15 mouse cellular contexts compared by ENCODE assay signal in the genomic region with DNA sequence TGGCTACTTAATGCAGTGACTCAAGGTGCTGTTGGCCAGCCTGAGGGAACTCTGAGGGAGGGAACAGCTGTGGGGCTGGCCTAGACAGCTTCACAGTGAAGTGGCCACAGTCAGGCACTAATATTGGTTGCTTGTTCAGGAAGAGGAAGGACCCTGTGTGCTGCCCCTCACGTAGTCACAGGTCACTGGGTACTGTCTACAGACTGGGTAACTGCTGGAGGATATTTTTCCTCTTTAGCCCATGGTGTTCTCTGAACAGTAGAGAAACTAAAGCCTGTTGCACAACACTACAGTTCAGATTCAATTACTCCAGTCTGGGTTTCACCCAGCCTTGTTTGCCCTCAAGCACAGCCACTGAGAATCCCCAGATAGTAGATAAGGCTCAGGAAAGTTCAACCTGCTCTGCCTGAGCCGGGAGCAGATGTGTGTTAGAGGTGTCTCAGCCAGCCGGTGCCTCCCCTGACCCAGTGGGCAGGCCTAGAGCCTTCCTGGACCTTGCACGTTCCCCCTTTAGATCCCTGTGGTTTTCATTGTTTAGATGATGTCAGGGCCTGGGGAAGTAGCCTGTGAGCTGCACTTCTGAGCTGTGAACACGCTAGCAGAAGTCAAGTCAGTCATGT. TPM values are rescaled to one million over a fixed set of nuclear protein-coding genes. Genes with fewer than 3 reads are reported as not detected.
DNase-seq lines count a peak whose midpoint lies in the region; ATAC-seq and TF ChIP-seq lines count a peak whose summit lies in the region.
"Had no signal": no experiment of that assay in that cellular context is flagged by ENCODE, and none has a peak within 500 bp of the region (broad histone marks: within the 10 kb centered on the region; RNA-seq: fewer than 3 reads in every experiment).

No protein-coding gene starts in this region.

- ATAC-seq in liver, embryonic 14.5 days (ENCODE audit: insufficient read depth), result peak; percentile 68
- no peak for ATAC-seq in midbrain, embryonic 16.5 days

- no peak overlapping the region for H3K4me2 ChIP-seq in liver, embryonic 14.5 days (ENCODE audit: low read depth)
- no peak overlapping the region for H3K4me2 ChIP-seq in midbrain, embryonic 16.5 days (ENCODE audit: low read length)
- H3K4me2 ChIP-seq: hindbrain, embryonic 13.5 days; limb, embryonic 13.5 days; neural tube, embryonic 13.5 days had no signal

- no peaks in the 10 kb centered on the region for H3K9me3 ChIP-seq in liver, embryonic 14.5 days (ENCODE audit: control insufficient read depth, low read length)
- no peaks in the 10 kb centered on the region for H3K9me3 ChIP-seq in midbrain, embryonic 16.5 days (replicated peaks; ENCODE audit: control insufficient read depth, low read length, poor library complexity, severe bottlenecking)
- H3K9me3 ChIP-seq: forebrain, embryonic 10.5 days; G1E; heart, embryonic 10.5 days; hindbrain, embryonic 13.5 days; limb, embryonic 13.5 days; midbrain, embryonic 10.5 days; neural tube, embryonic 13.5 days had no signal

- no peak overlapping the region for H3K9ac ChIP-seq in liver, embryonic 14.5 days (replicated peaks)
- H3K9ac ChIP-seq in midbrain, embryonic 16.5 days (ENCODE audit: low read depth, low read length), result no peak overlapping the region
- H3K9ac ChIP-seq: hindbrain, embryonic 13.5 days; limb, embryonic 13.5 days; neural tube, embryonic 13.5 days had no signal

- H3K4me1 ChIP-seq in liver, embryonic 14.5 days (replicated peaks; ENCODE audit: control insufficient read depth in 2 of 2, insufficient read depth in 2 of 2, low read length in 1 of 2), result peaks cover 0 to 25% of the 10 kb centered on the region in 2 experiments; a peak in 2 of 4 replicates
- no peaks in the 10 kb centered on the region for H3K4me1 ChIP-seq in midbrain, embryonic 16.5 days (ENCODE audit: control insufficient read depth, insufficient read depth, low read length)
- H3K4me1 ChIP-seq: forebrain, embryonic 10.5 days; midbrain, embryonic 10.5 days; neural tube, embryonic 13.5 days had no signal

- no peaks in the 10 kb centered on the region for H3K36me3 ChIP-seq in liver, embryonic 14.5 days (replicated peaks; ENCODE audit: control insufficient read depth, insufficient read depth, low read depth)
- no peaks in the 10 kb centered on the region for H3K36me3 ChIP-seq in midbrain, embryonic 16.5 days (ENCODE audit: control insufficient read depth, insufficient read depth, low read length)
- H3K36me3 ChIP-seq: G1E; neural tube, embryonic 13.5 days had no signal

- H3K27ac ChIP-seq in liver, embryonic 14.5 days, result no peak overlapping the region
- H3K27ac ChIP-seq in midbrain, embryonic 16.5 days (ENCODE audit: low read length), result no peak overlapping the region
- H3K27ac ChIP-seq: forebrain, embryonic 10.5 days; heart, embryonic 10.5 days; hindbrain, embryonic 13.5 days; limb, embryonic 13.5 days; midbrain, embryonic 10.5 days; neural tube, embryonic 13.5 days had no signal

- 20% methylated on average over 5 of the region's 5 CpGs for WGBS in liver, embryonic 14.5 days (ENCODE audit: insufficient replicate concordance)
- 75% methylated on average over 5 of the region's 5 CpGs for WGBS in midbrain, embryonic 16.5 days

- TF ChIP-seq CTCF in liver, embryonic 14.5 days (IDR thresholded peaks at IDR 0.05; ENCODE audit: low read depth), result no peak

- no peaks in the 10 kb centered on the region for H3K27me3 ChIP-seq in liver, embryonic 14.5 days (ENCODE audit: control insufficient read depth, insufficient read depth, low read length)
- no peaks in the 10 kb centered on the region for H3K27me3 ChIP-seq in midbrain, embryonic 16.5 days (ENCODE audit: control insufficient read depth, insufficient read depth, low read depth, low read length)
- H3K27me3 ChIP-seq: hindbrain, embryonic 13.5 days; limb, embryonic 13.5 days; neural tube, embryonic 13.5 days had no signal

- H3K4me3 ChIP-seq in liver, embryonic 14.5 days (ENCODE audit: insufficient read depth in 1 of 2, low read depth in 2 of 2, low read length in 2 of 2), result no peak overlapping the region
- H3K4me3 ChIP-seq in midbrain, embryonic 16.5 days (ENCODE audit: low read depth, low read length), result no peak overlapping the region
- H3K4me3 ChIP-seq: forebrain, embryonic 10.5 days; heart, embryonic 10.5 days; hindbrain, embryonic 13.5 days; limb, embryonic 13.5 days; midbrain, embryonic 10.5 days; neural tube, embryonic 13.5 days had no signal

- TF ChIP-seq EP300 in liver, embryonic 14.5 days (IDR thresholded peaks at IDR 0.05; ENCODE audit: low read depth), result no peak

- DNase-seq in urinary bladder, postnatal 14 days (ENCODE audit: low spot score), result peak; percentile 41
- no peak for DNase-seq in urinary bladder, postnatal 25 days (ENCODE audit: low spot score)
- peak; percentile 80 for DNase-seq in gonadal fat pad, adult 2 months (ENCODE audit: low read depth)
- DNase-seq in liver, embryonic 14.5 days (ENCODE audit: low read depth in 3 of 3, low spot score in 3 of 3), result peak in 1 of 3 experiments; percentile 12
- no peak for DNase-seq in layer of hippocampus, adult 9-11 months
- no peak for DNase-seq in ovary, postnatal 14 days (ENCODE audit: low spot score)
- DNase-seq: right cerebral cortex, postnatal 25 days had no signal

RNA-seq across cellular contexts. Expression of a gene that starts 48.6 kb away (rescaled TPM):
- 21.3 and 32.3 TPM in 2 replicates for polyA plus RNA-seq in gonadal fat pad, adult 2 months (2012; rRNA removed)
- 3.4 and 5.8 TPM in 2 replicates for polyA plus RNA-seq in liver, embryonic 14.5 days (2012; rRNA removed)
- polyA plus RNA-seq in liver, embryonic 14.5 days (2014; fragmentation: Nextera tagmentation; extraction: Ambion mirVana), result 1.4 and 2.3 TPM in 2 replicates
- 0.54 and 0.81 TPM in 2 replicates for polyA plus RNA-seq in midbrain, embryonic 16.5 days (2015; fragmentation: Nextera tagmentation; extraction: Ambion mirVana)
- polyA plus RNA-seq: G1E had no signal

Comparison
In these comparisons a context has a peak if more than half of its experiments do, and no peak if none do; other contexts are left out.
1. DNase-seq: peak in urinary bladder, postnatal 14 days (single experiment) and gonadal fat pad, adult 2 months (single experiment); none in urinary bladder, postnatal 25 days (single experiment), layer of hippocampus, adult 9-11 months (single experiment) and ovary, postnatal 14 days (single experiment).